Mouse (Mus musculus) thymus, adult 2 months (tissue): ENCODE measurements around the gene Anks3.

ENCODE experiments used
- CTCF ChIP-seq: fragments of 200-500 bp; IDR thresholded peaks from 2 replicates; pipeline ENCODE4 v1.5.1; 2012; ENCODE audit warnings: mild to moderate bottlenecking, control low read depth, low read length, moderate library complexity, borderline replicate concordance; ENCODE audit not compliant: control insufficient read depth, poor library complexity, insufficient read depth; ENCODE audit errors: extremely low read depth
- POLR2A ChIP-seq: fragments of 200-500 bp; IDR thresholded peaks from 2 replicates; pipeline ENCODE4 v1.6.1; 2012; ENCODE audit warnings: mild to moderate bottlenecking, low read length, control low read depth, moderate library complexity; ENCODE audit not compliant: control insufficient read depth, poor library complexity, insufficient read depth; ENCODE audit errors: extremely low read depth

- TF ChIP-seq CTCF (no peak), POLR2A (no peak)
Measured at GRCm38 (mm10) chr16:4912907-4913782, 50.9 kb downstream of the Anks3 start.
